Mouse (Mus musculus) spleen, adult 2 months (tissue): Measurements from ENCODE around the gene Oprm1.

Experiments
- CTCF ChIP-seq: fragments of 200-500 bp; IDR thresholded peaks from 2 replicates; pipeline ENCODE4 v1.5.1; 2011; ENCODE audit warnings: mild to moderate bottlenecking, inconsistent platforms; ENCODE audit not compliant: insufficient read depth, insufficient read length, insufficient replicate concordance; ENCODE audit errors: extremely low read depth
- POLR2A ChIP-seq: fragments of 200-500 bp; IDR thresholded peaks from 2 replicates; pipeline ENCODE4 v1.6.1; 2011; ENCODE audit warnings: low read depth, low read length, inconsistent platforms

- TF ChIP-seq CTCF (no peak), POLR2A (no peak)
Measured at GRCm38 (mm10) chr10:6930889-6931288, 172.6 kb downstream of the Oprm1 start.
